Mouse (Mus musculus): ENCODE data around the gene Gm45140.

DNA sequence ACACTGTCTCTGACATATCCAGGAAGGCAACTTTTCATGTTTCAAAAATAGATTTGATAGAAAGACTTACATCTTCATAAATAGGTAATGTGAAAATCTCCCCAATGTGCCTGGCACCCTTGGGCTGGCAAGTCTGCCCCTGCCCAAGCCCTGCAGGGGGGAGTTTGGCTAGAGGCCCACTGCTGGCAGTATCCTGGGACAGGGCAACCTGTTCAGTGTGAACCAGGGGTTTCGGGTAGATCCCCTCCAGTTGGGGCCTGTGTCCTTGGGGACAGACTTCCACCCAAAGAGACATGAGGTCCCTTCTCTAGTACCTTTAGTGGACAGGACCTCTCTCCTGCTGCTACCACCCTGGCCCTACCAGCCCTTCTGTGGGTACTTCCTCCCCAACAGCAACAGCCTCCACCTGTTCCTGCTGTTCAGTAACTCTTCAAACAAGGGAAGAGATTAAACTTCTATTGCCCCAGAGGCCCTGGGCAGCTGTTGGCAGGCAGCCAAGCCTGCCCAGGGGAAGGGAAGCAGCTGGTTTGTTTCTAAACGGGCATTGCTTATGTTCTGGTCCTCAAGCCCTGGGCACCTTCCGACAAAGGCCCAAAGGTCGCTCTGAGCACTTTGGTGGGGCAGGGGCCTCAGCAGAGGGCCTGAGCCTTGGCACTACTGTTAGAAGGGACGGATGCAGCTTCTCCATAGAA is 46.6 kb downstream of the Gm45140 start:
- TF ChIP-seq CTCF (IDR thresholded peaks at IDR 0.05): no peak
- no peak for TF ChIP-seq EP300 (IDR thresholded peaks at IDR 0.05)
